Mouse (Mus musculus) B cell, adult 62 days (primary cell): Measurements from ENCODE around the gene Whrn. TPM values are rescaled to one million over a fixed set of nuclear protein-coding genes. Genes with fewer than 3 reads are reported as not detected.

Source experiments
- total RNA-seq: library from RNA; stranded (reverse); gene quantifications from 4 replicates; pipeline ENCODE4 v1.2.4, GENCODE M21; 2023

Whrn gene
- 67.4 to 82.1 TPM (median 77.3 TPM) in 4 replicates for total RNA-seq

DNA sequence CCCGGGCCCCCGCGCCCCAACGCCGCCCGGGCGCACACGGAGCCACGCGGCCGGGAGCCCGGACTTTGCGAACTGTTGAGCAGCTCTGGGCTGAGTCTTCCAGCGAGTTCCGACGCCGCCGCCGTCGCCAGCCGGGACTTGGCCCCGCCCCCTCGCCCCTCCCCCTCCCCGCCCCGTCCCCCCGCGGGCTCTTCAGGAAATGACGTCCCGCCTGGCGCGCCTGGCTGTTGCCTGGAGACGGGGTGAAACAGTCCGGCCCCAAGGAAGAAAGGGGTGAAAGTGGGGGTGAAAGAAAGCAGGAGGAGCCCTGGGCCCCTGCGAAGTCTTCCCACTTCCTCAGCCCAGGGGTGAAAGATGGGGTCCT, at the start of gene Whrn:
Whrn (minus strand) TSS at position 77 of the 364 bp plus-strand sequence.

DNA sequence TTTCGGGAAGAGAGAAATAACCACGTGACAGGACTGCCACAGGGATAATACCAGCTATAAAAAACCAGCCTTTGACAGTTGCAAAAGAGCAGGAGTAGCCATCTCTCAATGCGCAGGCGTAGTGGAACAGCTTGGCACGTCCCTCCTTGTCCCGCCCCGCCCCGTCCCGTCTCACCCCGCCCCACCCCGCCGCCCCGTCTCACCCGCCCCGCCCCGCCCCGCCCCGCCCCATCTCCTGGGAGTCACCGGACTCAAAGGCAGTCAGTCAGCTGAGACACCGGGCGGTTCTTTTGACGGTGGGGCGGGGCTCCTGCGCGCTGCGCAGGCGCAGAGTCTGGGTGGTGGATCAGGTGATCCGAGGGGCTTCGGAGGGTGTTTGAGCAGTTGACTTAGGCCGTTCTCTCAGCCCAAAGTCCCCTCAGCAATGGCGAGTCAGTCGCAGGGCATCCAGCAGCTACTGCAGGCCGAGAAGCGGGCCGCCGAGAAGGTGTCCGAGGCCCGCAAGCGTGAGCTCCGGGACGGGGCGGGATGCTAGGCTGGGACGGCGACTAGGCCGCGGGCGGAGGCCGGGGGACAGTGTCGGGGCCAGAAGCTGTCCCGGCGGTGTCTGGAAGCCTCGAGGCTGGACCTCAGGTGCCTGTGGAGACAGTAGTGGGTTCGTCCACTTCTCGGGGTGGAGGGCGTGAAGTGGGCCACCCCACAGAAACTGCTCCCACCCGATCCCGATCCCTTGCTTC, 48.9 kb upstream of the Whrn start, which contains the start of gene Atp6v1g1:
Atp6v1g1 (plus strand) TSS at position 279 of the 737 bp plus-strand sequence.

DNA sequence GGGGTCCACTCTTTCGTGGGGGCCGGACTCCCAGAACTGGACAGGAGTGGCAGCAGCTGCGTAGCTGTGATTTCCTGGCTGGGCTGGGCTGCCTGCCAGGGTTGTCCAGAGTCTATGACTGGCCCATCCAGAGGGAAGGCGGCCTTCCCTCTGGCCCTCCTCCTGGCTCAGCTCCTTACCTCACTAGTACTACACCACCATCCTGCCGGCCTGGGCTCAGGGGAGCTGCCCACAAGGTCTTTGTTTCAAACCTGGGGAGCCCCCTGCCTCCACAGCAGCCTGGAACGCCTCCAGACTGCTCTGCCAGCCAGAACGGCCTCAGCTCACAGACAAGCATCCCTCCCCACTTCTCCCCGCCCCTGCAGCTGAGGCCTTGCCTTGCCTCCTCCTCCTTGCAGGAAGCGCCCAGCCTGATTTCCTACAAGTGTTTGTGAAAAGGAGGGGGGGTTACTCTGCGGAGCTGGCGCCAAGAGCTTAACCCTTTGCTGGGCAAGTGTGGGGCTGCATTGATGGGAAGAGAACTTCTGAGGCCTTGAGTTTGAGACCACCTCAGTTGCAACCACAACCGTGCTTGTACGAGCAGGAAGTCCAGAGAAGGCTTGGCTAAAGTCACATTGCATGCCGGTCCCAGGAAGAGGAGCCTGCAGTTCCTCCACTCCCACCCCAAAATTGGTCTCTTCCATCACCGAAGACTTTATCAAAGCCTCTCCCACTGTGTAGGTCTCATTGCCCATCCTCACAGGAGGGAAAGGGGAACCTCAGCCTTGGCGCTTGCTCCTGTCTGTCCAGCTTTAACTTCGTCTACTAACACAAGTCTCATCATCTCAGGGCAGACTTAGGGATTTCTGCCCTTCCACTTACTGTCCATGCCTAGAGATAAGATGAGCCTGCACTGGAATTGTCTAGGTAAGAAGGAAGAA, 92.5 kb downstream of the Whrn start, which contains the start of gene Akna:
Akna (minus strand) TSS at position 315 of the 920 bp plus-strand sequence.

Other genes with a start within 250 kb of the Whrn start
- gene Orm1, start 151.4 kb downstream of the Whrn start, total RNA-seq = not detected in 4 replicates
- gene Orm3, start 139.8 kb downstream of the Whrn start, total RNA-seq = not detected in 4 replicates
- gene Orm2, start 133.5 kb downstream of the Whrn start, total RNA-seq = not detected in 4 replicates
- 272 to 291 TPM (median 282 TPM) in 4 replicates for gene Akna, start 92.6 kb downstream of the Whrn start, total RNA-seq
- gene Atp6v1g1, start 48.8 kb upstream of the Whrn start, total RNA-seq = 69.4 to 76.9 TPM (median 71.3 TPM) in 4 replicates
- gene Tmem268, start 62.8 kb upstream of the Whrn start, total RNA-seq = 18.1 to 26.2 TPM (median 19.2 TPM) in 4 replicates
- gene Gm11213, start 109.3 kb upstream of the Whrn start, total RNA-seq = not detected in 4 replicates
- gene Tex48, start 126.4 kb upstream of the Whrn start, total RNA-seq = not detected in 4 replicates
- gene Gm11214, start 167.4 kb upstream of the Whrn start, total RNA-seq = not detected in 4 replicates
- 0.21 TPM in 1 of 4 replicates, not detected in the others for gene Tnfsf15, start 249.1 kb upstream of the Whrn start, total RNA-seq